Mouse (Mus musculus): ENCODE measurements around the gene Traf7. TPM values are rescaled to one million over a fixed set of nuclear protein-coding genes. Genes with fewer than 3 reads are reported as not detected.

Traf7 gene
- polyA plus RNA-seq, 1 experiment: 142 TPM

DNA sequence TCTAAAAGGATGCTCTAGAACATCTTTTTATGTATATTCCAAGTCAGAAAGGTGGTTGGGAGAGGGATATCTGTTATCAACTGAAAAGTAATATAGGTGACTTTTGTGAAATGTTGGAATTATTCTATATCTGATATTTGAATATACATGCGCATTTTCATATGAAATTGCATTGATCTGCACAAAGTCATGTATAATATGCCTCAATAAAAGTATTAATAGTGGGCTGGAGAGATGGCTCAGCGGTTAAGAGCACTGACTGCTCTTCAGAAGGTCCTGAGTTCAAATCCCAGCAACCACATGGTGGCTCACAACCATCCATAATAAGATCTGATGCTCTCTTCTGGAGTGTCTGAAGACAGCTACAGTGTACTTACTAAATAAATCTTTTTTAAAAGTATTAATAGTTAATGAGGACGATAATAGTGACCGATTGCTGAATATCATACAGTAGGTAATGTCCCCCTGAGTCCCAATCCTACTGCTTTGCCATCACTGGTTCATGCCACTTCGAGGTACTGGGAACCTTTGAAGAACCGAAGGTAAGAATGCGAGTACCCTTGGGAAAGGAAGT, 58.3 kb downstream of the Traf7 start:
- peaks cover 16% of the 10 kb centered on the region for H3K79me3 ChIP-seq (ENCODE audit: low read depth)
- peaks cover 27% of the 10 kb centered on the region for H3K79me2 ChIP-seq (ENCODE audit: control insufficient read depth, insufficient read depth)
- H3K4me3 ChIP-seq (ENCODE audit: insufficient read depth, poor library complexity, severe bottlenecking): peak overlapping the region; percentile 68
- TF ChIP-seq CEBPB (IDR thresholded peaks at IDR 0.05; ENCODE audit: low read depth) (no peak), CTCF (IDR thresholded peaks at IDR 0.05; ENCODE audit: control insufficient read depth, insufficient read depth, insufficient read length) (no peak), USF1 (IDR thresholded peaks at IDR 0.05; ENCODE audit: low read depth) (no peak), FOSL1 (IDR thresholded peaks at IDR 0.05; ENCODE audit: insufficient read depth, low read length, poor library complexity, severe bottlenecking) (no peak), MYOG (IDR thresholded peaks at IDR 0.05; ENCODE audit: control insufficient read depth, extremely low read depth, insufficient read length) (no peak), MYOD1 (IDR thresholded peaks at IDR 0.05; ENCODE audit: control insufficient read depth, insufficient read length, low read depth) (no peak), MAX (IDR thresholded peaks at IDR 0.05) (no peak)
- peaks cover 21% of the 10 kb centered on the region for H3K36me3 ChIP-seq (ENCODE audit: control insufficient read depth, insufficient read depth)
- H3ac ChIP-seq (ENCODE audit: control insufficient read depth, insufficient read length, low read depth): peak overlapping the region; percentile 53
- no peaks in the 10 kb centered on the region for H3K27me3 ChIP-seq (ENCODE audit: control insufficient read depth, insufficient read depth, insufficient read length)

GRCm38 (mm10) chr17:24468636-24469246, 59.0 kb downstream of the Traf7 start:
- no peak overlapping the region for H3ac ChIP-seq (ENCODE audit: control insufficient read depth, insufficient read length, low read depth)
- peaks cover 16% of the 10 kb centered on the region for H3K36me3 ChIP-seq (ENCODE audit: control insufficient read depth, insufficient read depth)
- peaks cover 27% of the 10 kb centered on the region for H3K79me2 ChIP-seq (ENCODE audit: control insufficient read depth, insufficient read depth)
- H3K79me3 ChIP-seq (ENCODE audit: low read depth): peaks cover 16% of the 10 kb centered on the region
- TF ChIP-seq MYOD1 (IDR thresholded peaks at IDR 0.05; ENCODE audit: control insufficient read depth, insufficient read length, low read depth): no peak
- no peak for TF ChIP-seq MAX (IDR thresholded peaks at IDR 0.05)
- no peak for TF ChIP-seq CTCF (IDR thresholded peaks at IDR 0.05; ENCODE audit: control insufficient read depth, insufficient read depth, insufficient read length)
- TF ChIP-seq FOSL1 (IDR thresholded peaks at IDR 0.05; ENCODE audit: insufficient read depth, low read length, poor library complexity, severe bottlenecking): no peak
- no peak for TF ChIP-seq CEBPB (IDR thresholded peaks at IDR 0.05; ENCODE audit: low read depth)
- no peak for TF ChIP-seq USF1 (IDR thresholded peaks at IDR 0.05; ENCODE audit: low read depth)
- TF ChIP-seq MYOG (IDR thresholded peaks at IDR 0.05; ENCODE audit: control insufficient read depth, extremely low read depth, insufficient read length): no peak
- no peaks in the 10 kb centered on the region for H3K27me3 ChIP-seq (ENCODE audit: control insufficient read depth, insufficient read depth, insufficient read length)
- no peak overlapping the region for H3K4me3 ChIP-seq (ENCODE audit: insufficient read depth, poor library complexity, severe bottlenecking)

DNA sequence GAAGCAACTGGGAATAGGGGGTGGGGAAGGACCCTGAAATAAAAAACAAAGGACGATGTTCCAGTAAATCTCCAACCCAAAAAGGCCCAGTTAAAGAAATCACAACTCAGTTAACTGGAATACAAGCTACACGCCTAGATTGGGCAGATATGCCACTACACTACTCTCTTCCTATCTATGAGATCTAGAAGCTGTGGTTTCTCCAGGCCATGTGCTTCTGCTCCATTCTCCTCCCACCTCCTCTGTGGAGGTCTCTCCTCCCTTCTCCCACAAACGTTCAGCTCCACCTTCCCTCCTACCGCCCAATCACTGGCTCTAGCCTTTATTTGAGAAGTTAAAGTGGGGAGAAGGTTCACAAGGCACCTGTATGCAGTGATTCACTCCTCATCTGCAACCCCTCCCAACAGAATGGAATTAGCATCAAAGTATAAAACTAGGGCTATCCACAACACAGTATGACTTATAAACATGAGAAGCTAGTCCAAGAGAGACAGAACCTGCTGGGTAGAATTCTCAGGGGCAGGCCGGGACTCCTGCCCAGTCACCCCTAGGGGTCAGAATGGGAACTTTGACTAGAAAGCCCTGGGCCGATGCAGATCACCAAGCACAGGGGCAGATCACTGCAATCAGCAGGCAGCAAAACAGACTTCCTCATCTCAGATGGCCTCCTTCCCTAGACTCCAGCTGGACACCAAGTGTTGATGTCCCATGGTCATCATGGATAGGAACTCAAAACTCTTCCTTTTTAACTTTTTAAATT, 64.2 kb downstream of the Traf7 start:
- Histone ChIP-seq H3K79me2 (ENCODE audit: control insufficient read depth, insufficient read depth) (no peaks in the 10 kb centered on the region), H3K4me3 (ENCODE audit: insufficient read depth, poor library complexity, severe bottlenecking) (no peak overlapping the region), H3K79me3 (ENCODE audit: low read depth) (no peaks in the 10 kb centered on the region), H3ac (ENCODE audit: control insufficient read depth, insufficient read length, low read depth) (no peak overlapping the region), H3K36me3 (ENCODE audit: control insufficient read depth, insufficient read depth) (no peaks in the 10 kb centered on the region), H3K27me3 (ENCODE audit: control insufficient read depth, insufficient read depth, insufficient read length) (no peaks in the 10 kb centered on the region)
- TF ChIP-seq MAX (IDR thresholded peaks at IDR 0.05): no peak
- TF ChIP-seq MYOD1 (IDR thresholded peaks at IDR 0.05; ENCODE audit: control insufficient read depth, insufficient read length, low read depth): no peak
- no peak for TF ChIP-seq CEBPB (IDR thresholded peaks at IDR 0.05; ENCODE audit: low read depth)
- no peak for TF ChIP-seq FOSL1 (IDR thresholded peaks at IDR 0.05; ENCODE audit: insufficient read depth, low read length, poor library complexity, severe bottlenecking)
- TF ChIP-seq MYOG (IDR thresholded peaks at IDR 0.05; ENCODE audit: control insufficient read depth, extremely low read depth, insufficient read length): no peak
- TF ChIP-seq USF1 (IDR thresholded peaks at IDR 0.05; ENCODE audit: low read depth): no peak
- no peak for TF ChIP-seq CTCF (IDR thresholded peaks at IDR 0.05; ENCODE audit: control insufficient read depth, insufficient read depth, insufficient read length)

DNA sequence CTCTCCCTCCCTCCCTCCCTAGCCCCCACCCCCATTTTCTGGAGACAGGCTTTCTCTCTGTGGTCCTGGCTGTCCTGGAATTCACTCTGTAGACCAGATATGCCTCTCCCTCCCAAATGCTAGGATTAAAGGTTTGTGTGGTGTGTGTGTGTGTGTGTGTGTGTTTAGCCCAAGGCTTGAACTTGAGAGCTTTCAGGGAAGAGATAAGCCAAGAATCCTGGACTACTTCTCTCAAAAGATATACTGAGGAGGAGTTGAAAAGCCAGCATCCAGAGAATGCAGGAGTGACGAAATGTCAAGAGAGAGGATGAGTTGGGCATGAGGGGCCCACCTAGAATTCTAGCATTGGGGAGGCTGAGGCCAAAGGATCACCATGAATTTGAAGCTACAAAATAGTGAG, 64.8 kb downstream of the Traf7 start:
- no peak overlapping the region for H3K4me3 ChIP-seq (ENCODE audit: insufficient read depth, poor library complexity, severe bottlenecking)
- no peaks in the 10 kb centered on the region for H3K79me3 ChIP-seq (ENCODE audit: low read depth)
- no peaks in the 10 kb centered on the region for H3K27me3 ChIP-seq (ENCODE audit: control insufficient read depth, insufficient read depth, insufficient read length)
- no peak overlapping the region for H3ac ChIP-seq (ENCODE audit: control insufficient read depth, insufficient read length, low read depth)
- no peaks in the 10 kb centered on the region for H3K79me2 ChIP-seq (ENCODE audit: control insufficient read depth, insufficient read depth)
- TF ChIP-seq CEBPB (IDR thresholded peaks at IDR 0.05; ENCODE audit: low read depth): no peak
- no peak for TF ChIP-seq CTCF (IDR thresholded peaks at IDR 0.05; ENCODE audit: control insufficient read depth, insufficient read depth, insufficient read length)
- no peak for TF ChIP-seq MYOD1 (IDR thresholded peaks at IDR 0.05; ENCODE audit: control insufficient read depth, insufficient read length, low read depth)
- TF ChIP-seq FOSL1 (IDR thresholded peaks at IDR 0.05; ENCODE audit: insufficient read depth, low read length, poor library complexity, severe bottlenecking): no peak
- no peak for TF ChIP-seq USF1 (IDR thresholded peaks at IDR 0.05; ENCODE audit: low read depth)
- H3K36me3 ChIP-seq (ENCODE audit: control insufficient read depth, insufficient read depth): no peaks in the 10 kb centered on the region

- no peak for TF ChIP-seq FOSL1 (IDR thresholded peaks at IDR 0.05; ENCODE audit: insufficient read depth, low read length, poor library complexity, severe bottlenecking)
- no peak for TF ChIP-seq MAX (IDR thresholded peaks at IDR 0.05)
- no peak for TF ChIP-seq MYOD1 (IDR thresholded peaks at IDR 0.05; ENCODE audit: control insufficient read depth, insufficient read length, low read depth)
- no peak for TF ChIP-seq CTCF (IDR thresholded peaks at IDR 0.05; ENCODE audit: control insufficient read depth, insufficient read depth, insufficient read length)
- no peak for TF ChIP-seq MYOG (IDR thresholded peaks at IDR 0.05; ENCODE audit: control insufficient read depth, extremely low read depth, insufficient read length)
- TF ChIP-seq CEBPB (IDR thresholded peaks at IDR 0.05; ENCODE audit: low read depth): no peak
- TF ChIP-seq USF1 (IDR thresholded peaks at IDR 0.05; ENCODE audit: low read depth): no peak
- Histone ChIP-seq H3K79me2 (ENCODE audit: control insufficient read depth, insufficient read depth) (peaks cover 2% of the 10 kb centered on the region), H3K36me3 (ENCODE audit: control insufficient read depth, insufficient read depth) (no peaks in the 10 kb centered on the region), H3K79me3 (ENCODE audit: low read depth) (peaks cover 1% of the 10 kb centered on the region), H3K27me3 (ENCODE audit: control insufficient read depth, insufficient read depth, insufficient read length) (no peaks in the 10 kb centered on the region), H3K4me3 (ENCODE audit: insufficient read depth, poor library complexity, severe bottlenecking) (no peak overlapping the region), H3ac (ENCODE audit: control insufficient read depth, insufficient read length, low read depth) (no peak overlapping the region)
Observed at GRCm38 (mm10) chr17:24461580-24461979, 66.2 kb downstream of the Traf7 start.

Other genes starting within 250 kb of the Traf7 start
- not detected for gene Abca17, start 176.9 kb downstream of the Traf7 start, polyA plus RNA-seq (2012; fragmentation: generic; extraction: Trizol)
- gene Abca3, start 176.0 kb downstream of the Traf7 start, polyA plus RNA-seq (2012; fragmentation: generic; extraction: Trizol): 0.66 TPM
- gene Rnps1, start 113.4 kb downstream of the Traf7 start, polyA plus RNA-seq (2012; fragmentation: generic; extraction: Trizol): 99.0 TPM
- gene Eci1, start 101.3 kb downstream of the Traf7 start, polyA plus RNA-seq (2012; fragmentation: generic; extraction: Trizol): 48.5 TPM
- 0.68 TPM for gene Dnase1l2, start 84.8 kb downstream of the Traf7 start, polyA plus RNA-seq (2012; fragmentation: generic; extraction: Trizol)
- 13.1 TPM for gene E4f1, start 57.6 kb downstream of the Traf7 start, polyA plus RNA-seq (2012; fragmentation: generic; extraction: Trizol)
- gene Pgp, start 57.5 kb downstream of the Traf7 start, polyA plus RNA-seq (2012; fragmentation: generic; extraction: Trizol): 56.7 TPM
- gene Bricd5, start 54.1 kb downstream of the Traf7 start, polyA plus RNA-seq (2012; fragmentation: generic; extraction: Trizol): 0.06 TPM
- 23.1 TPM for gene Mlst8, start 48.9 kb downstream of the Traf7 start, polyA plus RNA-seq (2012; fragmentation: generic; extraction: Trizol)
- 0.36 TPM for gene Caskin1, start 39.3 kb downstream of the Traf7 start, polyA plus RNA-seq (2012; fragmentation: generic; extraction: Trizol)
- 0.42 TPM for gene Rab26, start 6.3 kb upstream of the Traf7 start, polyA plus RNA-seq (2012; fragmentation: generic; extraction: Trizol)
- 50.6 TPM for gene Pkd1, start 21.9 kb upstream of the Traf7 start, polyA plus RNA-seq (2012; fragmentation: generic; extraction: Trizol)
- 33.3 TPM for gene Tsc2, start 104.7 kb upstream of the Traf7 start, polyA plus RNA-seq (2012; fragmentation: generic; extraction: Trizol)
- gene Nthl1, start 104.7 kb upstream of the Traf7 start, polyA plus RNA-seq (2012; fragmentation: generic; extraction: Trizol): 12.6 TPM
- 10.0 TPM for gene Slc9a3r2, start 122.4 kb upstream of the Traf7 start, polyA plus RNA-seq (2012; fragmentation: generic; extraction: Trizol)
- 0.42 TPM for gene Npw, start 130.5 kb upstream of the Traf7 start, polyA plus RNA-seq (2012; fragmentation: generic; extraction: Trizol)
- gene Zfp598, start 141.7 kb upstream of the Traf7 start, polyA plus RNA-seq (2012; fragmentation: generic; extraction: Trizol): 34.6 TPM
- gene Syngr3, start 162.0 kb upstream of the Traf7 start, polyA plus RNA-seq (2012; fragmentation: generic; extraction: Trizol): 0.61 TPM
- gene Gfer, start 168.2 kb upstream of the Traf7 start, polyA plus RNA-seq (2012; fragmentation: generic; extraction: Trizol): 62.8 TPM
- 0.34 TPM for gene Noxo1, start 168.3 kb upstream of the Traf7 start, polyA plus RNA-seq (2012; fragmentation: generic; extraction: Trizol)
- gene Tbl3, start 179.7 kb upstream of the Traf7 start, polyA plus RNA-seq (2012; fragmentation: generic; extraction: Trizol): 83.8 TPM
- gene Rnf151, start 190.1 kb upstream of the Traf7 start, polyA plus RNA-seq (2012; fragmentation: generic; extraction: Trizol): 1.8 TPM
- 381 TPM for gene Rps2, start 190.2 kb upstream of the Traf7 start, polyA plus RNA-seq (2012; fragmentation: generic; extraction: Trizol)
- gene Ndufb10, start 196.5 kb upstream of the Traf7 start, polyA plus RNA-seq (2012; fragmentation: generic; extraction: Trizol): 343 TPM
- 0.06 TPM for gene Rpl3l, start 199.9 kb upstream of the Traf7 start, polyA plus RNA-seq (2012; fragmentation: generic; extraction: Trizol)
- 57.8 TPM for gene Msrb1, start 208.7 kb upstream of the Traf7 start, polyA plus RNA-seq (2012; fragmentation: generic; extraction: Trizol)
- gene Hs3st6, start 225.1 kb upstream of the Traf7 start, polyA plus RNA-seq (2012; fragmentation: generic; extraction: Trizol): not detected

All from C2C12 (cell line).